Mouse (Mus musculus) ovary, adult 10 weeks (tissue): ENCODE measurements around the gene Pth2. TPM values are rescaled to one million over a fixed set of nuclear protein-coding genes. Genes with fewer than 3 reads are reported as not detected.

Experiments
- polyA plus RNA-seq: library from polyadenylated mRNA; stranded (reverse); fragments of 350-450 nt; fragmentation: Illumina TruSeq; extraction: RNeasy Lipid Tissue Mini Kit (QIAGEN cat#74804); gene quantifications from one replicate; pipeline ENCODE4 v1.2.3, GENCODE M21; 2014

Gene Pth2
- not detected for polyA plus RNA-seq

GRCm38 (mm10) chr7:45180896-45181477 lies at the start of gene Pth2:
Gene Pth2 (plus strand): TSS chr7:45180995.

GRCm38 (mm10) chr7:45135993-45136567 lies 44.7 kb upstream of the Pth2 start, which contains the start of the genes Gm45713 and Flt3l:
Gene Gm45713 (minus strand): TSS chr7:45136231.
Gene Flt3l (minus strand): TSS chr7:45136432.

GRCm38 (mm10) chr7:45154096-45154992 lies 26.5 kb upstream of the Pth2 start, which contains the start of the genes Pih1d1 and Aldh16a1:
Gene Pih1d1 (plus strand): TSS chr7:45154303.
Gene Aldh16a1 (minus strand): TSS chr7:45154584.

GRCm38 (mm10) chr7:45163735-45164490 lies 16.9 kb upstream of the Pth2 start, which contains the start of gene Slc17a7:
Gene Slc17a7 (plus strand): TSS chr7:45163949.

GRCm38 (mm10) chr7:45179469-45179868 lies 1.3 kb upstream of the Pth2 start, which contains the start of gene Gfy:
Gene Gfy (minus strand): TSS chr7:45179569.

GRCm38 (mm10) chr7:45204380-45205143 lies 23.8 kb downstream of the Pth2 start, which contains the start of gene Ccdc155:
Gene Ccdc155 (minus strand): TSS chr7:45204892.

GRCm38 (mm10) chr7:45211851-45212251 lies 31.1 kb downstream of the Pth2 start, which contains the start of gene Dkkl1:
Gene Dkkl1 (minus strand): TSS chr7:45212147.

GRCm38 (mm10) chr7:45215673-45216441 lies 35.1 kb downstream of the Pth2 start, which contains the start of gene Tead2:
Gene Tead2 (plus strand): TSS chr7:45215753.

Other genes with a start within 250 kb of the Pth2 start
- gene Tsks, start 237.8 kb upstream of the Pth2 start, polyA plus RNA-seq, result not detected
- gene Cpt1c, start 206.1 kb upstream of the Pth2 start, polyA plus RNA-seq, result 0.88 TPM
- 8.2 TPM for gene Prmt1, start 194.4 kb upstream of the Pth2 start, polyA plus RNA-seq
- gene Irf3, start 183.3 kb upstream of the Pth2 start, polyA plus RNA-seq, result 8.4 TPM
- gene Bcl2l12, start 182.3 kb upstream of the Pth2 start, polyA plus RNA-seq, result 2.0 TPM
- gene Scaf1, start 164.6 kb upstream of the Pth2 start, polyA plus RNA-seq, result 2.2 TPM
- 4.0 TPM for gene Rras, start 163.0 kb upstream of the Pth2 start, polyA plus RNA-seq
- 0.40 TPM for gene Prr12, start 128.1 kb upstream of the Pth2 start, polyA plus RNA-seq
- gene Nosip, start 118.6 kb upstream of the Pth2 start, polyA plus RNA-seq, result 9.1 TPM
- 4.7 TPM for gene Prrg2, start 118.3 kb upstream of the Pth2 start, polyA plus RNA-seq
- gene Rcn3, start 88.8 kb upstream of the Pth2 start, polyA plus RNA-seq, result 0.31 TPM
- 14.4 TPM for gene Fcgrt, start 77.1 kb upstream of the Pth2 start, polyA plus RNA-seq
- gene Rps11, start 56.6 kb upstream of the Pth2 start, polyA plus RNA-seq, result 474 TPM
- gene Rpl13a, start 52.2 kb upstream of the Pth2 start, polyA plus RNA-seq, result 557 TPM
- gene Gm45713, start 44.8 kb upstream of the Pth2 start, polyA plus RNA-seq, result not detected
- 3.9 TPM for gene Flt3l, start 44.6 kb upstream of the Pth2 start, polyA plus RNA-seq
- gene Pih1d1, start 26.7 kb upstream of the Pth2 start, polyA plus RNA-seq, result 2.1 TPM
- gene Aldh16a1, start 26.4 kb upstream of the Pth2 start, polyA plus RNA-seq, result 0.88 TPM
- gene Slc17a7, start 17.0 kb upstream of the Pth2 start, polyA plus RNA-seq, result not detected
- not detected for gene Gfy, start 1.4 kb upstream of the Pth2 start, polyA plus RNA-seq
- not detected for gene Ccdc155, start 23.9 kb downstream of the Pth2 start, polyA plus RNA-seq
- not detected for gene Dkkl1, start 31.2 kb downstream of the Pth2 start, polyA plus RNA-seq
- gene Tead2, start 34.8 kb downstream of the Pth2 start, polyA plus RNA-seq, result 10.9 TPM
- not detected for gene Cd37, start 58.1 kb downstream of the Pth2 start, polyA plus RNA-seq
- not detected for gene Slc6a16, start 60.1 kb downstream of the Pth2 start, polyA plus RNA-seq
- not detected for gene Slc6a21, start 96.5 kb downstream of the Pth2 start, polyA plus RNA-seq
- 0.46 TPM for gene Trpm4, start 152.8 kb downstream of the Pth2 start, polyA plus RNA-seq
- 0.31 TPM for gene Hrc, start 154.3 kb downstream of the Pth2 start, polyA plus RNA-seq
- not detected for gene Ppfia3, start 186.0 kb downstream of the Pth2 start, polyA plus RNA-seq
- gene Lin7b, start 189.6 kb downstream of the Pth2 start, polyA plus RNA-seq, result not detected
- gene Snrnp70, start 214.7 kb downstream of the Pth2 start, polyA plus RNA-seq, result 78.5 TPM
- gene Kcna7, start 224.7 kb downstream of the Pth2 start, polyA plus RNA-seq, result not detected
- 2.6 TPM for gene Ntf5, start 232.7 kb downstream of the Pth2 start, polyA plus RNA-seq
- not detected for gene Lhb, start 239.8 kb downstream of the Pth2 start, polyA plus RNA-seq